Mouse (Mus musculus): ENCODE data around the gene Zdhhc21. TPM values are rescaled to one million over a fixed set of nuclear protein-coding genes. Genes with fewer than 3 reads are reported as not detected.

Zdhhc21 gene
- polyA plus RNA-seq (2016; fragmentation: Nextera tagmentation; extraction: Ambion mirVana) = 12.7 and 14.2 TPM in 2 replicates

DNA sequence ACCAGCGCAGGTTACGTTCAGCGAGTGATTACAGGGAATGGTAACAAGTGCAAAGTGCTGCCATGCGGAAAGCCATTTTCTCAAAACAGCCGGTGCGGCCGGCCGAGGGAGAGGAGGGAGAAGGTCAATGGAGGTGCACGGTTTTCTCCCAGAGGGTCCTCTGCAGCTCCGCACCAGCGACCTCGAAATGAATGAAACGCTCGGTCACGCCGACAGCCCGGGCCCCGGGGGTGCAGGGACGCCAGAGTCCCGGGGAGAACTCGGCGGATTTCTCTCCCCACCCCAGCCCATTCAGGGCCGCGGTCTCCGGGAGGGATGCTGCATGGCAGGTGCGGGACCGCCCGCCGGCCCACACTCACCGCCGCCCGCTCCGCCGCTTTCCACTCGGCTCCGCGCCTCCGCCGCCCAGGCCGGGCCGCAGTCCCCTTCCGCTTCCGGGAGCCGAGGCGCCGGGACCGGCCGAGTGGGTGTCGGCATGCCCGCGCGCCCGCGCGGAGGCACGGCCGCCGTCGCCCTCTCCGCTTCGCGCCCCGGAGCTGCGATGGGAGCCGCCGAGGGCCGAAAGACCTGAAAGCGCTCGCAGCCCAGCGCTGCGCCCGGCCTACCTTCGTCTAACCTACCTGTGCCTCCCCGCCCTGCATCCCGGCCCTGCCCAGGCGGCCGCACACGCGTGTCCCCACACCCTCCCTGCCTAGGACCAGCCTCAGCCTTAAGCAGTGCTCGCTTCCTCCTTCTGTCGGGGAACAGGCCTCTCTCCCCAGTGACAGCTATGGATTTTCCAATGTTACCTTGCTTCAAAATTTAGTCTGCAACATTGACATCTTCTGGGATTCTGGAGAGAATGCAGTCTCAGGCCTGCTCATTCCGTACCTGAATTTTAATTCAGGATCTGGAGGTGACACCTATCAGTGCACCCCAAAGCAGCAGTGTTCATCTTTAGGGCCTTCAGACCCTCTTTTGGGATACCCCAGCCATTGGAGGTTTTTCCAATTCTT, at the start of gene Zdhhc21:
TSS of gene Zdhhc21 (minus strand) at position 828 of the 995 bp plus-strand sequence.
- Histone ChIP-seq H3K36me3 (no peaks in the 10 kb centered on the region), H3K27ac (replicated peaks) (peak within 1 kb of the TSS; percentile 97), H3K9me3 (replicated peaks) (no peaks in the 10 kb centered on the region), H3K4me1 (peaks cover 19% of the 10 kb centered on the region), H3K4me3 (peak within 1 kb of the TSS; percentile 88), H3K27me3 (ENCODE audit: low read depth, poor library complexity, severe bottlenecking) (no peaks in the 10 kb centered on the region)
- under 1% methylated on average over 82 of the region's 82 CpGs for WGBS
- DNase-seq (ENCODE audit: low spot score) = peak; percentile 75

DNA sequence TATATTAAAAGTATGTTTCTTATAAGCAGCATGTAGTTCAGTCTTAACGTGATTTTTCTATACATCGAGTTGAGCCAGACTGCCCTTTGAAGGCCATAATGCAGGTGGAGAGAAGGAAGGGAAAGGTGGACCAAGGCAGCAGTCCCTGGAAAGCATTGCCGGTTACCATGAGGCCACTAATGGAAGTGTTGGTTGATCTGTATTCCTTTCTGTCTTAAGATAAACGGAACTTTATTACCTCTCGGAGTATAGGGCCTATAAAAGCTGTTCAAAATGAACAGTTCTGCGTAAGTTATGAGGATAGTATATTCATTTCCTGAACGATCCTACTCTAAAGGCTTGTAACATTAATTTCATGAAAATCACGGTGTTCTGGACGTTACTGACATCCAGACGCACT, 35.5 kb upstream of the Zdhhc21 start:
- no peak for DNase-seq (ENCODE audit: low spot score)
- no peak overlapping the region for H3K27ac ChIP-seq (replicated peaks)
- no peaks in the 10 kb centered on the region for H3K27me3 ChIP-seq (ENCODE audit: low read depth, poor library complexity, severe bottlenecking)
- 96% methylated on average over 10 of the region's 10 CpGs for WGBS
- peaks cover 2% of the 10 kb centered on the region; the same call in 1 of the 2 replicates for H3K36me3 ChIP-seq
- H3K4me1 ChIP-seq = 0 out of 2 replicates have a peak, but pooled peaks cover under 1% of the 10 kb centered on the region
- no peaks in the 10 kb centered on the region for H3K9me3 ChIP-seq (replicated peaks)
- H3K4me3 ChIP-seq = no peak overlapping the region

DNA sequence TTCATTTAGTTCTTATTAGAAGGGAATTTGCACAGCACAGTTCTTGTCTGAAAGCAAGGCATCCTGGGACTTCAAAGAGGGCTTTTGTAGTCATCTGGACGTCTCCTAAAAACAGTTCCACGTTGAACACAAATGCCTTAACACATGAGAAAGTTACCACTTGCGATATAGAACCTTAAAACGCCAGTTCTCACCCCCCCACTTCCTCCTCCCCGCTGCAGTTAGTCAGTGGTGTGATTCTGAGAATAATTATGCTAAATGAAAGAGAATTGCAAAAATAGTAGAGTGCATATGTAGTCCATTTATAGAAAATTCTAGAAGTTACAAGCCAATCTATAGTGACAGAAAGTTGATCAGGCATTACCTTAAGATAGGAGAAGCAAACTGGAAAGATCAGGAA, 32.5 kb upstream of the Zdhhc21 start:
- Histone ChIP-seq H3K4me1 (0 out of 2 replicates have a peak, but pooled peaks cover 4% of the 10 kb centered on the region), H3K9me3 (replicated peaks) (no peaks in the 10 kb centered on the region), H3K27me3 (ENCODE audit: low read depth, poor library complexity, severe bottlenecking) (no peaks in the 10 kb centered on the region), H3K27ac (replicated peaks) (no peak overlapping the region), H3K36me3 (no peaks in the 10 kb centered on the region), H3K4me3 (no peak overlapping the region)
- DNase-seq (ENCODE audit: low spot score) = no peak
- 90% methylated on average over 5 of the region's 5 CpGs for WGBS

DNA sequence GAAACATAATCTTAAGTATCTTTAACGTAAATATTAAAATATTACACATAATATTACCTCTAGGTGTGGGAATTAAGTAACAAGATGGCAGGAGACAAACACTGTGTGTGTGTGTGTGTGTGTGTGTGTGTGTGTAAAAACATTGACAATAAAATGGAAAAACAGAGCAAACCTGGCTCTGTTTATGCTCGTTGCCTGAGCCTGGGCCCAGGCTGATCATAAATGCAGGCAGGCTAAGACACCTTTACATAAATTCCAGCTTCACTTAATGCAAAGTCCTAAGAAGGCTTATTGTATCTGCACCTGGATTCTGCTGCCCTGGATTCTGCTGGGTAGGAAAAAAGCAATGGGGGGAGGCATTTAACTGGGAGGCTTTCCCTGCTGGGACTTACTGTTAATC, 31.8 kb upstream of the Zdhhc21 start:
- Histone ChIP-seq H3K36me3 (no peaks in the 10 kb centered on the region), H3K4me3 (no peak overlapping the region), H3K9me3 (replicated peaks) (no peaks in the 10 kb centered on the region), H3K27me3 (ENCODE audit: low read depth, poor library complexity, severe bottlenecking) (no peaks in the 10 kb centered on the region), H3K4me1 (0 out of 2 replicates have a peak, but pooled peaks cover 4% of the 10 kb centered on the region), H3K27ac (replicated peaks) (no peak overlapping the region)
- WGBS = 95% methylated on average over 2 of the region's 2 CpGs
- no peak for DNase-seq (ENCODE audit: low spot score)

DNA sequence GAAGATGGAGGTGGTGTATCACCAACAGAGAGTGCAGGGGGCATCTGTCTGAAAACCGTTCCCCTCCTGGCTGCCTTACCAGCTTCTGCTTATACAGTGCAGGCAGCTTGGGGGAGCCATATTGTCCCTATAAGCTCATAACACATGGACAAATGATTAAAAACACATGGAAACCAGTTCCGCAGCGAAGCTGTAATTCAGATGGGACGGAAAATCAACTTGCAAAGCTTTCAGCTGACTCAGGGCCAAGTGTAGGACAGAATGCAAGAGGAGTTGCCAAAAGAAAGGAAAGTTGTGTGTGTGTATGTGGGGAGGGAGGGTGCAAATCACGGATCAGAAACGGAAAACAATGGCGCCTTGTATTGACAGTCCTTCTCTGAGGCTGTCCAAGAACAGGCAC, 31.3 kb upstream of the Zdhhc21 start:
- Histone ChIP-seq H3K9me3 (replicated peaks) (no peaks in the 10 kb centered on the region), H3K4me3 (no peak overlapping the region), H3K27ac (replicated peaks) (no peak overlapping the region), H3K27me3 (ENCODE audit: low read depth, poor library complexity, severe bottlenecking) (no peaks in the 10 kb centered on the region), H3K36me3 (no peaks in the 10 kb centered on the region), H3K4me1 (0 out of 2 replicates have a peak, but pooled peaks cover 4% of the 10 kb centered on the region)
- 85% methylated on average over 7 of the region's 7 CpGs for WGBS
- no peak for DNase-seq (ENCODE audit: low spot score)

DNA sequence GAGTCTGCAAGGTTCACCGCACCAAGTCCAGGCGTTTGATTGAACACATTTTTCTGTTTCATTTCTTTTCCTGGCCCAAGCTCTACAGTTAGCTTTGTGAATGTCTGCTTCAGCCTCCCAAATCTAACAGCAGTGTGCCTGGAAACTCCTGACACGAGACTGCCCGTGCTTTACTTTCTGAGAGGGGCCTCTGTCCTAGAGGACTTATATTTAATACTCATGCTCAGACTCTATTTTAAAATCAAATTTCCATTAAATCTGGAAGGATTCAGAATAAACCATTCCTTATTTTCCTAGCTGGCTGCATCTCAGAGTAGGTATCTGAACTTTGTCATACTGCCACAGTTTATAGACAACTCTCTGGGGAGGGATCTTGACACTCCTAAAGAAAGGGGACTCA, 30.8 kb upstream of the Zdhhc21 start:
- 82% methylated on average over 4 of the region's 4 CpGs for WGBS
- Histone ChIP-seq H3K4me3 (no peak overlapping the region), H3K27me3 (ENCODE audit: low read depth, poor library complexity, severe bottlenecking) (no peaks in the 10 kb centered on the region), H3K27ac (replicated peaks) (no peak overlapping the region), H3K4me1 (0 out of 2 replicates have a peak, but pooled peaks cover 4% of the 10 kb centered on the region), H3K36me3 (no peaks in the 10 kb centered on the region), H3K9me3 (replicated peaks) (no peaks in the 10 kb centered on the region)
- no peak for DNase-seq (ENCODE audit: low spot score)

DNA sequence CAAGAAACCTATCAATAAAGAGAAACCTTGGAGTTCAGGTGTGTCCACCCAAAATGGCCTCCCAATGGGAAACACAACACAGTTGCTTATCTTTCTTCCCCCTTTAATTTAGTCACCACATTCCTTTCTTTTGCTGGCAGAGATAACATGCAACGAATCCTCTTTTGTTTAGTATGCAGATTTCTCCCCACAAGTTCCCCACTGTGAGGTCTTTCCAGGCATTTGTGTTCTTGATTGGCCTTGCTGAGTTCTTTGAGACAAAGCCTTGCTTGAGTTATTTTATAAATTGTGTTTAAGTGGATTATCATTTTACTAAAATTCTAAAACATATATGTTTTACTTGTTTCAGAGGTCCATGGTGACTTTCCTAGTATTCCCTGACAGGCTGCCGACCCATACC, 26.4 kb upstream of the Zdhhc21 start:
- 0 out of 2 replicates have a peak, but pooled peaks cover 4% of the 10 kb centered on the region for H3K4me1 ChIP-seq
- H3K9me3 ChIP-seq (replicated peaks) = no peaks in the 10 kb centered on the region
- no peak overlapping the region for H3K27ac ChIP-seq (replicated peaks)
- WGBS = 51% methylated on average over 2 of the region's 2 CpGs
- DNase-seq (ENCODE audit: low spot score) = no peak
- H3K27me3 ChIP-seq (ENCODE audit: low read depth, poor library complexity, severe bottlenecking) = no peaks in the 10 kb centered on the region
- no peak overlapping the region for H3K4me3 ChIP-seq
- H3K36me3 ChIP-seq = no peaks in the 10 kb centered on the region

DNA sequence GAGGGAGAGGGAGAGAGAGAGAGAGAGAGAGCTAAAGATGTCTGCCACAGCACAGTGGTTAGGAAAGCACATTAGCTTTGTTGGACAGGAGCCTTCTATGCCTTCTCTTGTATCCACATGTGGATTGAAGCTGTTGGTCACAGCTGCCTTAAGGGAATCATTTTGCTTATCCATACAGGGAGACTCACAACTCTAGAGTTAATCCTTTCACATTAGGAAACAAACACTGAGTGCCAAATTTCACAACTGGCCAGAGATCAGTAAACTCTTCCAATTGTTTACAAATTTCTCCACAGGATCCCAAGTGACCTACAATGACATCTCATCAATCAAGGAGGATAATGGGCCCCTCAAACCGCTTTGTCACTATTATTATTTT, 25.8 kb upstream of the Zdhhc21 start:
- H3K4me1 ChIP-seq = 0 out of 2 replicates have a peak, but pooled peaks cover 4% of the 10 kb centered on the region
- no peak for DNase-seq (ENCODE audit: low spot score)
- no peak overlapping the region for H3K27ac ChIP-seq (replicated peaks)
- no peaks in the 10 kb centered on the region for H3K36me3 ChIP-seq
- H3K9me3 ChIP-seq (replicated peaks) = no peaks in the 10 kb centered on the region
- no peaks in the 10 kb centered on the region for H3K27me3 ChIP-seq (ENCODE audit: low read depth, poor library complexity, severe bottlenecking)
- H3K4me3 ChIP-seq = no peak overlapping the region
- WGBS = 60% methylated on average over 1 of the region's 1 CpGs

DNA sequence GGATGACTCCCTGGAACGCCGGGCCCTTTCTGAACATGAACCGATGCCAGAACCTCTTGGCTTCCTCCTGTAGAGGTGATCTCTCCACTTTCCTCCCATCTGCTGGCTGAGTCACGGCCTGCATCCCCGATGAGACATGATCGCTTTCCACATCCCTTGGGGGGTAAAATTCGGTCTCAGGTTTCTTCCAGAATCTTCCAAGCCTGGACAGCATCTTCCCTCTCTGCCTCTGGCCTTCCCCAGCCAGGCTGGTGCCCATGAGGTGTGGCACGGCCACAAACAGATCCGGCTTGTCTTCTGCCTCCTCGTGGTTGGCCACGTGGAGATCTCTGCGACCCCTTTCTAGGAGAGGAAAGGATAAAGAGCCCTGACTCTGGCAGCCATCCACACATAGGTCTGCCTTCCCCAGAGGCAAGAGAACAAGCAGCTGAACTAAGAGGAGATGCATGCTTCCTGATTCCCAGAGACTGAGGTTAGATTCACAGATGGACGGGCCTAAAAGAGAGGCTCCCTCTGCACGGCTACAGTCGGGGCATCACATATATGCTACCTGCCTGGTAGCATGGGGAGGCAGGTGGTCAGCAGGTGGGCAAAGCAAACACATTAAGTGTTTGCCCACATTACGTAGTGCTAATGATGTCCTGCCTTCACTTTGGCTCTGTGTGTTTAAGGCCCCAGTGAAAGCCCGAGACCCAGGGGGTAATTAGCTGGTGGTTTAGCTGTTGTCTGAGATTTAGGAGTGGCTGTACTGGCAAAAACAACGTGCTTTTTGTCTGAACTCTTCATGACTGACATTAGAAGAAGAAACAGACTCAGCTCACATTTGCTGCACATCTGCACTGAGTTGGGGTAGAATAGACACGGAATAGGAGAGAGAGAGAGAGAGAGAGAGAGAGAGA, 25.1 kb upstream of the Zdhhc21 start, which contains the start of gene Cer1:
TSS of gene Cer1 (minus strand) at position 513 of the 899 bp plus-strand sequence.
- WGBS = 74% methylated on average over 18 of the region's 19 CpGs
- Histone ChIP-seq H3K36me3 (no peaks in the 10 kb centered on the region), H3K9me3 (replicated peaks) (no peaks in the 10 kb centered on the region), H3K4me3 (no peak within 1 kb of the TSS), H3K27ac (replicated peaks) (no peak within 1 kb of the TSS), H3K4me1 (0 out of 2 replicates have a peak, but pooled peaks cover under 1% of the 10 kb centered on the region), H3K27me3 (ENCODE audit: low read depth, poor library complexity, severe bottlenecking) (no peaks in the 10 kb centered on the region)
- no peak for DNase-seq (ENCODE audit: low spot score)

DNA sequence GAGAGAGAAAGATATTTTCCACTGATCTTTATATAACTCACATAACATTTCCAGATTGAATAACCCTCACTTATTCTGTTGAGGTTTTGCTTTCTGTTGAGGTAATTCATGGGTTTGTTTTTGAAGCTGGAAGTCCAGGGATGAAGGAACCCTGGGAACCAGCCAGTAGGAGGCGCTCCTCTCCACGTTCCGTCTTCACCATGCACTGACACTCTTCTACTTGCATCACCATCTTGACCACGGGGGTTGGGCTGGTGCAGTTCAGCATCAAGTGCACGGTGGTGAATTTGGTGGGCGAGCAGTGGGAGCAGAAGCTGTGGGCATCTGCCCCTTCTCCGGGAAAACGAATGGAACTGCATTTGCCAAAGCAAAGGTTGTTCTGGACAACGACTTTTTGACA, 22.7 kb upstream of the Zdhhc21 start:
- H3K36me3 ChIP-seq = no peaks in the 10 kb centered on the region
- H3K4me3 ChIP-seq = no peak overlapping the region
- H3K4me1 ChIP-seq = no peaks in the 10 kb centered on the region
- WGBS = 78% methylated on average over 9 of the region's 9 CpGs
- no peak overlapping the region for H3K27ac ChIP-seq (replicated peaks)
- no peaks in the 10 kb centered on the region for H3K9me3 ChIP-seq (replicated peaks)
- no peaks in the 10 kb centered on the region for H3K27me3 ChIP-seq (ENCODE audit: low read depth, poor library complexity, severe bottlenecking)
- DNase-seq (ENCODE audit: low spot score) = no peak

DNA sequence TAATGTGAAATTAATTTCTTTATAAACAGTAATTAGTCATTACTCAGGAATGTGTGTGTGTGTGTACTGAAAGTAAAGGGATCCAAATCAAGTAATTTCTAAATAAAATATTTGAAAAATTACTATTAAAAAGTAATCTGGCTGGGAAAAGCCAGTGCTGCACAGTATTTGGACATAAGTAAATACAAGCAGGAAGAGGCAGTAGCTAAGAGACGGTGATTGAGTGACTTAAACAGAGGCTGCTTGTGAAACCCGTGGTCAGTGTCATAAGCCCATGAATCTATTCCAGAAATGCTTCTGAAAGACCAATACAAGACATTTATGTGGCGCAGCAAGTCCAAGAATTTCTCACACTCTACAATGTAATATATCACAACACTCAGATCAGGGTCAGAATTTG, 21.6 kb upstream of the Zdhhc21 start:
- 85% methylated on average over 3 of the region's 3 CpGs for WGBS
- Histone ChIP-seq H3K9me3 (replicated peaks) (no peaks in the 10 kb centered on the region), H3K27ac (replicated peaks) (no peak overlapping the region), H3K27me3 (ENCODE audit: low read depth, poor library complexity, severe bottlenecking) (no peaks in the 10 kb centered on the region), H3K4me3 (no peak overlapping the region), H3K4me1 (no peaks in the 10 kb centered on the region), H3K36me3 (no peaks in the 10 kb centered on the region)
- no peak for DNase-seq (ENCODE audit: low spot score)

DNA sequence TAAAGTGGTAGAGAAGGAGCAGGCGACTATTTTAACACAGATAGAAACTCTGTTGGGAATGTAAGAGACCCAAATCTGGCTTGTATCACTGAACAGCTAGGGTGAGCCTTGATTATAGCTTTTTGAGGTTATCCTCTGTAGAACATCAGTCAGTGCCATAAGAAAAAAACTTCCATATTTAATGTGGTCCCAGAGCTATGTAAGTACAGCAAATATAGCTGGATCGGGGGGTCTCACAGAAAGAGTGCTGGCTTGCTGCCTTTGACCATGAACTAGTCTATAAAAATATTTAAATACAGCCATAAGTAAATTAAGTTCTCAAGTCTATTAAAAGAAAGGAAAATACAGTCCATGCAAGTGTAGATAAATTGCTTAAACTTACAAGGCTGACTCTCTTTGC, 20.5 kb upstream of the Zdhhc21 start:
- H3K9me3 ChIP-seq (replicated peaks) = no peaks in the 10 kb centered on the region
- H3K27ac ChIP-seq (replicated peaks) = no peak overlapping the region
- WGBS = 85% methylated on average over 2 of the region's 2 CpGs
- no peak overlapping the region for H3K4me3 ChIP-seq
- H3K36me3 ChIP-seq = no peaks in the 10 kb centered on the region
- H3K4me1 ChIP-seq = no peaks in the 10 kb centered on the region
- no peaks in the 10 kb centered on the region for H3K27me3 ChIP-seq (ENCODE audit: low read depth, poor library complexity, severe bottlenecking)
- no peak for DNase-seq (ENCODE audit: low spot score)

Data from midbrain, embryonic 10.5 days (tissue).